Mouse (Mus musculus) E14TG2a.4 (cell line): Measurements from ENCODE around the gene Wnt7b.

Experiments used
- H3K27me3 ChIP-seq: 2 replicates; pipeline ENCODE4 v1.6.1; 2014; ENCODE audit warnings: low read length, control low read depth; ENCODE audit not compliant: insufficient read depth
- H3K36me3 ChIP-seq: 2 replicates; pipeline ENCODE4 v1.6.1; 2014; ENCODE audit warnings: low read length, control low read depth; ENCODE audit not compliant: insufficient read depth
- H3K4me1 ChIP-seq: replicated peaks from 2 replicates; pipeline ENCODE4 v1.6.1; 2014; ENCODE audit warnings: low read depth, low read length, control low read depth
- H3K4me3 ChIP-seq: replicated peaks from 2 replicates; pipeline ENCODE4 v1.5.1; 2014; ENCODE audit warnings: mild to moderate bottlenecking, low read length
- H3K9me3 ChIP-seq: 2 replicates; pipeline ENCODE4 v1.6.1; 2014; ENCODE audit warnings: low read length, control low read depth
- CTCF ChIP-seq: conservative IDR thresholded peaks from 2 replicates; pipeline ENCODE4 v1.5.1; 2014; ENCODE audit warnings: low read length
- NANOG ChIP-seq: IDR thresholded peaks from 2 replicates; pipeline ENCODE4 v1.6.1; 2014; ENCODE audit warnings: borderline replicate concordance, low read length, mixed read lengths
- POU5F1 ChIP-seq: IDR thresholded peaks from 2 replicates; pipeline ENCODE4 v1.6.1; 2014; ENCODE audit warnings: low read length, borderline replicate concordance

The Wnt7b gene

DNA sequence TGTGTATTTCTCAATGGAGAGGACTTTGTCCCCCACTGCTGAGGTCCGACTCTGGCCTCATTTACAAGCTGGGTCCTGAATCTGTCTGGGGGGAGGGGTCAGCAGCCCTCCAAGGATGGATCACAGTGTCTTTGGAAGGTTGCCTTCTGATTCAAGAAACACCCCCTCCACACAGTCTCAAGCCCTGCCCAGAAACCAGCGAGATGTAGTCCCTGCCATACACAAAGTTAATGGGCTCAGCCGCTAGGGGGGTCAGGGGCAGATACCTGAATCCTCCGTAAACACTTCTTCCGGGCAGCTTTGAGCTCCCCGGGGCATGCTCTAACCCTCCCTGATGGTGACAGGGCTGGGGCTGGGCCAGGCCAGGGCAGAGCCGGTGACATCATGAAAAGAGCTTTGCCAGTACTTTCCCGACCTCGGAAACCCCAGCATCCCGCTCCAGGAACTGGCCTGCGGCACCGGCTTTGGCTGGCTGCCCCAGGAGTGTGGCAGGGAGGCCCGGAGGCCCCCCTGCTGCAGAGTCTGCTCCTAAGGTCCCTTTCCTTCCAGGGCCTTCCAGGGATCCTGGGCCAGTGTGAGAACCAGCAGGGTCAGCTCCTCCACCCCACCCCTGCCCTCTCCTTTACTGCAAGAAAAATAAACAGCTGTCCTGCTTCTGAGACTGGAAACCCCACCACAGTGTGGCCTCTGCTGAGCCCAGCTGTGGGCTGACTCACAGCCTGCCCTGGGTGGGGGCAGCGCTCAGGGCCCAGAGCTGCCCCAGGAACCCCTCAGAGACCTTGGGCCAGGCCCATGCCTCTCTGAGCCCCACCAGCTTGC lies 58.9 kb downstream of the Wnt7b start:
- H3K4me1 ChIP-seq: peaks cover 39% of the 10 kb centered on the region
- TF ChIP-seq CTCF (no peak; the same call in 1 of the 2 replicates), POU5F1 (no peak), NANOG (no peak)
- no peaks in the 10 kb centered on the region for H3K36me3 ChIP-seq
- peak overlapping the region; percentile 26; the same call in 1 of the 2 replicates for H3K4me3 ChIP-seq
- H3K9me3 ChIP-seq: no peaks in the 10 kb centered on the region
- H3K27me3 ChIP-seq: peaks cover 49% of the 10 kb centered on the region

DNA sequence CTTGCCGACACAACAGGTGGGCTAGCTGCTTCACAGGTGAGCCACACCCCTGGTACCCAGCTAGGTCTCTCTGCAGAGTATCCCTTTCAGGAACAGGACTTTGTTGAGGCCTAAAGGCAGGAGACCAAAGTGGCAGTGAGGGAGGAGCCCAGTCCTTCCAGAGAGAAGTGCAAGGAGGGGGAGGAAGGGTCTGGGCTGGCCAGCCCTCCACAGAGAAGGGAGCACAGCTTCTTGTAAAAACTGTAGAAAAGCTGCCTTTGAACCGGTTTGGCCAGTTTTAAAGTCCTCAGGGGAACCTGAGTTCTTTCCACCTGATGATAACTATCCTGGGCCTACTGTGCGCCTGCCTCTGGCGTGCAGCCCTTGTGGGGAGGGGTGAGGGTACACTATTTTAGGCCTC lies 62.8 kb downstream of the Wnt7b start:
- Histone ChIP-seq H3K4me1 (peaks cover 36% of the 10 kb centered on the region), H3K4me3 (no peak overlapping the region), H3K9me3 (no peaks in the 10 kb centered on the region), H3K36me3 (no peaks in the 10 kb centered on the region), H3K27me3 (peaks cover 24% of the 10 kb centered on the region)
- no peak for TF ChIP-seq CTCF
- TF ChIP-seq POU5F1: no peak
- no peak for TF ChIP-seq NANOG

DNA sequence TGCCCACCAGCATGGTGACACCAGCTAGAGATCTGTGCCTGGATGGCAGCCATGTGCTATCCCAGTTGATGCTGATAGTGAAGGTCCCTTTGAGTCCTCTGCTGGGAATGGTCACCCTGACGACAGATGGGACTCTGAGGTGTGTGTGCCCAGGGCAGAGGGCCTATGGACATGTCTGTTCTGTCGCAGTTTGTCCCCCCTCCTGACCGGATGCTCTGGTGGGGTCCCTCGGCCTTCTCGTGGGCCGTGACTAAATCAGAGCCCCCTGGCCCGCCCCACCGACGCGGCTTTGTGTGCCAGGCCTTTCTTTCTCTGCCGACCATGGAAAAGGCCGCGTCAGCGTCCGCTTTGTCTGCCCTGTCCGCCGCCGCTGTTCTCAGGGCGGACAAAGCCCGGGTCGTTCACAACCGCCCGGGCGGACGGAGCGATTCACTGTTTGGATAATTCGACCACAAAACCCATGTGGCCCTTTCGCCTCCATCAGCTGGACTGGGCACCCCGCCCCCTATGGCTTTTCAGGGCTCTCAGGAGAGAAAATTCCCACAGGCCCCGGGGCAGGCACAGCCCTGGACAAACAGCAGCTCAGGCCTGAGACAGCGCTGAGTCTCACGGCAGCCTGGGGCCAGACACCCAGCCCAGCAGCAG lies 74.8 kb downstream of the Wnt7b start:
- TF ChIP-seq POU5F1 (no peak), NANOG (no peak), CTCF (no peak)
- peak overlapping the region; percentile 72 for H3K4me3 ChIP-seq
- peaks cover 18% of the 10 kb centered on the region for H3K4me1 ChIP-seq
- H3K9me3 ChIP-seq: no peaks in the 10 kb centered on the region
- H3K27me3 ChIP-seq: peaks cover 29% of the 10 kb centered on the region
- no peaks in the 10 kb centered on the region for H3K36me3 ChIP-seq

DNA sequence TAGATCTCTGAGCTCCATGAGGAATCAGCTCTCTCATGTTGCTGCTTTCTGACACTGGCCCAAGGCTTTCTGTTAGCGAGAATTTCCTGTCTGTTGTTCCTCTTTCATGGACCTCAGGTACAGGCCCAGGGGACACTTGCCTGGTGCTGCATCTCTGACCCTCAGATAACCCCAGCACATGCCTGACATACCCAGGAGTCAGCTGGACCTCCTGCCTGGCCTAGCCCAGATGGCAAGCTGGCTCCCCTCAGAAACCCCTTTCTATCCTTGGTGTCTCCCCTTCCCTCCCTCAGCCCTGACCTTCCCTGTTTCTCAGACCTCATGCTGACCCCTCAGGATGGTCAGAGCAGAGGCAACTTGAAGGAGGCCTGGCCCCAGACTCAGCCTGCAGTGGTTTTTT lies 75.6 kb downstream of the Wnt7b start:
- Histone ChIP-seq H3K27me3 (peaks cover 30% of the 10 kb centered on the region), H3K36me3 (no peaks in the 10 kb centered on the region), H3K4me3 (no peak overlapping the region), H3K9me3 (no peaks in the 10 kb centered on the region), H3K4me1 (peaks cover 18% of the 10 kb centered on the region)
- TF ChIP-seq POU5F1: no peak
- no peak for TF ChIP-seq CTCF
- no peak for TF ChIP-seq NANOG

DNA sequence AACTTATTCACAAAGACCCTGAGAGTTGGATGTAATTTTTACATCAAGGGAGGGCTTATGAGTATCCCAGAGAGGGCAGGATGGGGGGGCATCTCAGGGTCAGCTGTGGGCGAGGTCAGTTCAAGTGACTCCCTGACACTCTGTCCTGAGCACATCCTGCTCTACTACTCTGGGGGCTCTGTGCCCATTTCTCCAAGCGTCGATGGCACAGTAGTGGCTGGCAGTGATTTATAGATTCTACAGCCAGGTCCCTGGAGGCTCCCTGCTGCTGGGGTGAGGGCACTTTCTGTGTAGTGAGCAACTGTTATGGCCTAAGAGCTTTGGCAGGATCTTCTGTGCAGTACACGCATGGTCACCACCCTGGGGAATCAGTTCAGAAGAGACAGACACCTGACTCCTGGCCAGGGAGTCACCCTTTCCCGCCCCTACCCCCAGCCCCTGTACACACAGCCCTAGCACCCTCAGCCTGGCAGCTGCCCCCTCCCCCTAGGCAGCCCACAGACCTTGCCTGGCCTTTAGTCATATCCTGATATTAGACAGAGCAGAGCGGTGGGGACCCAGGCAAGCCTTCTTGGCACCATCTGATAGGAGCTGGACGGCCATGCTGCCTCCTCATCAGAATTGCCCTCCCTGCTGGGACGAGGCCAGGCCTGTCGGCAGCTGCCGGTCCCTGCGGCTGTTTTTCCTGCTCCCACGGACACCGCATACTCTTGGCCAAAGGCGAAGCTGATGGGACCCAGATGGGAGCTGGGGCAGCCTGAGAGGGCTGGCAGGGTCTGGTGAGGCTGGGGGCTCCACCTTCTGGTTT lies 77.0 kb downstream of the Wnt7b start:
- Histone ChIP-seq H3K27me3 (peaks cover 31% of the 10 kb centered on the region), H3K4me3 (no peak overlapping the region), H3K9me3 (no peaks in the 10 kb centered on the region), H3K36me3 (no peaks in the 10 kb centered on the region), H3K4me1 (peaks cover 18% of the 10 kb centered on the region)
- TF ChIP-seq NANOG (no peak), CTCF (no peak), POU5F1 (no peak)

DNA sequence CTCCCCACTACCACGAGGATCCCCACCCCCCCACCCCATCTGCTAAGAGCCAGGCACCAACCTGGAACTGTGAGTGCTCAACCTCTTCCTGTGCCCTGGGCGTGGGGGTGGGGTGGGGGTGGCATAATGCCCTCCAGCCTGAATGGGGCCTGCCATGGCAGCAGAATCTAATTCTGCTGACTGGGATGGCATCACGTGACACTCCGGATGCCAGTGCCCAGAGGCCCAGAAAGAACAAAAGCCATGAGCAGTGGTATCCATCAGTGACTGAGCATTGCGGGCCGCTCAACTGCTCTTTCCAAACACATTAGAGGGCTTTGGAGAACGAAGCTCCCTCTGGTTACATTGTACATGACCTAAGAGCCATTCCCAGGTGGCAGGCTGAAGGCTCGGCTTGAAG lies 79.1 kb downstream of the Wnt7b start, which contains the start of gene 7530416G11Rik:
Gene 7530416G11Rik, minus strand, starts transcription at position 101 of the 400 bp plus-strand sequence.
- H3K9me3 ChIP-seq: no peaks in the 10 kb centered on the region
- no peak for TF ChIP-seq NANOG
- no peak for TF ChIP-seq CTCF
- TF ChIP-seq POU5F1: no peak

DNA sequence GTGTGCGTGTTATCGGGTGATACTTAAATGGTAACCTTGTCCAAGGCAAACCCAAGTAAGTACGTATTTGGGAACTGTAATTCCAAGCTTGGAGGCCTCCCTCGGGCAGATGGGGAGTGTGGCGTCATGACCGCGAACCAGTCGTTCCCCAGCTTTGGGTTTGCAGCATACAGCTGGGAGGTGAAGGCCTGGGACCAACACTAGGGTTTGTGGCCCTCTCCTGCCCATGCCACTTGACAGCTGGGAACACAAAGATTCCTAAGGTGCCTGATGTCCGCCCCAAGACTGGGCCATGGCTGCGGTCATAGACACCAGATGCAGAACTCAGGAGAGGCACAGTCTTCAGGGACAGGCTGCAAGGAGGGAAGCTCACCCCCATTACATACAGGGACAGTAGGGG lies 82.0 kb downstream of the Wnt7b start:
- Histone ChIP-seq H3K27me3 (peaks cover 49% of the 10 kb centered on the region), H3K36me3 (no peaks in the 10 kb centered on the region), H3K4me1 (peaks cover 7% of the 10 kb centered on the region; the same call in 1 of the 2 replicates), H3K9me3 (no peaks in the 10 kb centered on the region), H3K4me3 (no peak overlapping the region)
- TF ChIP-seq CTCF: no peak
- no peak for TF ChIP-seq POU5F1
- TF ChIP-seq NANOG: no peak

More for the DNA sequence above, 79.1 kb downstream of the Wnt7b start, which contains the start of gene 7530416G11Rik:
- Histone ChIP-seq H3K36me3 (no peaks in the 10 kb centered on the region), H3K4me1 (peaks cover 19% of the 10 kb centered on the region), H3K4me3 (no peak within 1 kb of the TSS), H3K27me3 (peaks cover 43% of the 10 kb centered on the region)

DNA sequence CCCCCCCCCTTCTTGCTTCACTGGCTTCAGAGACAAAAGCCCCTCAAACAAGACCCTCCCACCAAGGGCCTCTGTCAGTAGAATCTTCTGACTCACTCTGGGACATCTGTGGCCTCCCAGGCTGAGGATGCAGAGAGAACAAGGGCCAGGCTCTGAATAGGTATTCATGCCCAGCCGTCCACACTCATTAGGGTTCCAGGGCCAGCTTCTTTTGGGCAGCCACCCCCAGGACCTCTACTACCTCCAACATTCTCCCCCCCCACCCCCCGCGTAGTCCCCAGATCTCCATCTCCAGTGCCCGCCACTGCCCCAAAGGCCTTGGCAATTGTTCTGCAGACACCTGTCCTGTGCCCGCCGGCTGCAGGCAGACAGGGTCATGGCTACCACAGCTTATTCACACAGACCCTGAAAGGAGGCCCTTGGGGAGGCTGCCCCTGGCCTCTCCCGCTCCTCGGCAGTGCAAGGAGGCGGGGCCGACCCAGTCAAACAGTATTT lies 84.2 kb downstream of the Wnt7b start:
- TF ChIP-seq NANOG: no peak
- no peak for TF ChIP-seq POU5F1
- no peak for TF ChIP-seq CTCF
- no peaks in the 10 kb centered on the region for H3K9me3 ChIP-seq
- H3K4me1 ChIP-seq: peaks cover 26% of the 10 kb centered on the region
- no peak overlapping the region; the same call in 1 of the 2 replicates for H3K4me3 ChIP-seq
- no peaks in the 10 kb centered on the region for H3K36me3 ChIP-seq
- H3K27me3 ChIP-seq: peaks cover 65% of the 10 kb centered on the region
